Mouse (Mus musculus) ES-Bruce4 (cell line): ENCODE data around the gene Olfr52. TPM values are rescaled to one million over a fixed set of nuclear protein-coding genes. Genes with fewer than 3 reads are reported as not detected.
"Not testable (repeated sequence)": the region's sequence is repeated elsewhere in the genome, so short reads cannot be mapped to it uniquely, and the experiment has no call there.

Source experiments
- H3K27ac ChIP-seq: 2 replicates; pipeline ENCODE4 v1.5.1; 2012; ENCODE audit warnings: low read length, inconsistent platforms; ENCODE audit not compliant: insufficient read depth
- H3K27me3 ChIP-seq: 2 replicates; pipeline ENCODE4 v1.6.1; 2012; ENCODE audit warnings: mild to moderate bottlenecking, low read length, inconsistent platforms; ENCODE audit not compliant: control insufficient read depth, poor library complexity, insufficient read depth, severe bottlenecking
- H3K36me3 ChIP-seq: 2 replicates; pipeline ENCODE4 v1.6.1; 2012; ENCODE audit warnings: inconsistent platforms, mild to moderate bottlenecking, low read length, moderate library complexity; ENCODE audit not compliant: control insufficient read depth, poor library complexity, insufficient read depth, severe bottlenecking
- H3K4me1 ChIP-seq: one replicate; pipeline ENCODE4 v1.8.1; 2011; ENCODE audit warnings: low read length; ENCODE audit not compliant: control insufficient read depth, insufficient read depth
- H3K4me3 ChIP-seq: 2 replicates; pipeline ENCODE4 v1.5.1; 2011; ENCODE audit warnings: low read depth, mild to moderate bottlenecking, low read length
- H3K9ac ChIP-seq: 2 replicates; pipeline ENCODE4 v1.6.1; 2012; ENCODE audit warnings: low read depth, mild to moderate bottlenecking, inconsistent platforms; ENCODE audit not compliant: poor library complexity, severe bottlenecking
- H3K9me3 ChIP-seq: replicated peaks from 2 replicates; pipeline ENCODE4 v1.6.1; 2012; ENCODE audit warnings: mild to moderate bottlenecking, low read length, inconsistent platforms; ENCODE audit not compliant: control insufficient read depth, poor library complexity, insufficient read depth, severe bottlenecking
- CTCF ChIP-seq: IDR thresholded peaks from one replicate; pipeline ENCODE4 v1.8.1; 2011; ENCODE audit warnings: low read depth, low read length
- EP300 ChIP-seq: IDR thresholded peaks from 2 replicates; pipeline ENCODE4 v1.6.1; 2011; ENCODE audit warnings: low read depth, low read length; ENCODE audit not compliant: insufficient read depth
- POLR2A ChIP-seq: IDR thresholded peaks from one replicate; pipeline ENCODE4 v1.8.1; 2011; ENCODE audit warnings: low read length; ENCODE audit not compliant: insufficient read depth
- polyA plus RNA-seq: library from polyadenylated mRNA; stranded (reverse); fragments of >200 nt; gene quantifications from 2 replicates; pipeline ENCODE4 v1.2.4, GENCODE M21; 2011; ENCODE audit warnings: low read depth; ENCODE audit not compliant: missing spikeins, insufficient read depth, insufficient read length

Olfr52 gene
- polyA plus RNA-seq, 1 experiment = not detected

- H3K9me3 ChIP-seq = no peaks in the 10 kb centered on the region
- no peak within 1 kb of the TSS for H3K4me3 ChIP-seq
- no peaks in the 10 kb centered on the region for H3K4me1 ChIP-seq
- no peak within 1 kb of the TSS for H3K27ac ChIP-seq
- TF ChIP-seq POLR2A = no peak
- no peak for TF ChIP-seq CTCF
- TF ChIP-seq EP300 = no peak
- H3K9ac ChIP-seq = no peak within 1 kb of the TSS
- no peaks in the 10 kb centered on the region for H3K27me3 ChIP-seq
- no peaks in the 10 kb centered on the region for H3K36me3 ChIP-seq
Observed at GRCm38 (mm10) chr2:86177720-86178119, 7.8 kb downstream of the Olfr52 start, which contains the start of gene Olfr1044. TSS of gene Olfr1044 (minus strand) at chr2:86177820.

GRCm38 (mm10) chr2:86175422-86175821 lies 10.1 kb downstream of the Olfr52 start:
- not testable (repeated sequence) for H3K36me3 ChIP-seq, H3K4me3 ChIP-seq, H3K9ac ChIP-seq, H3K27ac ChIP-seq, H3K9me3 ChIP-seq, H3K4me1 ChIP-seq, H3K27me3 ChIP-seq

- no peak within 1 kb of the TSS for H3K9ac ChIP-seq
- TF ChIP-seq POLR2A (no peak), EP300 (no peak)
Observed at GRCm38 (mm10) chr2:86167422-86167821, 18.1 kb downstream of the Olfr52 start, which contains the start of gene Olfr1043. TSS of gene Olfr1043 (minus strand) at chr2:86167522.

GRCm38 (mm10) chr2:86161738-86162137 lies 23.7 kb downstream of the Olfr52 start, which contains the start of gene Olfr1042:
TSS of gene Olfr1042 (minus strand) at chr2:86161838.
- Histone ChIP-seq H3K4me3 (no peak within 1 kb of the TSS), H3K36me3 (no peaks in the 10 kb centered on the region), H3K27ac (no peak within 1 kb of the TSS), H3K9ac (no peak within 1 kb of the TSS), H3K27me3 (no peaks in the 10 kb centered on the region), H3K9me3 (no peaks in the 10 kb centered on the region), H3K4me1 (no peaks in the 10 kb centered on the region)
- TF ChIP-seq CTCF = no peak
- TF ChIP-seq POLR2A = no peak
- no peak for TF ChIP-seq EP300

More at GRCm38 (mm10) chr2:86167422-86167821, 18.1 kb downstream of the Olfr52 start, which contains the start of gene Olfr1043:
- H3K36me3 ChIP-seq = no peaks in the 10 kb centered on the region
- no peak within 1 kb of the TSS for H3K4me3 ChIP-seq
- no peaks in the 10 kb centered on the region for H3K9me3 ChIP-seq
- H3K27me3 ChIP-seq = no peaks in the 10 kb centered on the region
- H3K4me1 ChIP-seq = no peaks in the 10 kb centered on the region
- no peak within 1 kb of the TSS for H3K27ac ChIP-seq

GRCm38 (mm10) chr2:86146632-86147031 lies 38.9 kb downstream of the Olfr52 start, which contains the start of gene Olfr1040:
TSS of gene Olfr1040 (minus strand) at chr2:86146732.
- TF ChIP-seq CTCF = no peak
- TF ChIP-seq POLR2A = no peak
- no peak for TF ChIP-seq EP300

GRCm38 (mm10) chr2:86135828-86136227 lies 49.7 kb downstream of the Olfr52 start, which contains the start of gene Olfr1039:
TSS of gene Olfr1039 (minus strand) at chr2:86135928.
- TF ChIP-seq POLR2A (no peak), EP300 (no peak), CTCF (no peak)
- H3K9ac ChIP-seq = no peak within 1 kb of the TSS
- no peak within 1 kb of the TSS for H3K27ac ChIP-seq
- no peaks in the 10 kb centered on the region for H3K9me3 ChIP-seq
- H3K36me3 ChIP-seq = no peaks in the 10 kb centered on the region
- no peaks in the 10 kb centered on the region for H3K27me3 ChIP-seq
- H3K4me3 ChIP-seq = no peak within 1 kb of the TSS
- H3K4me1 ChIP-seq = no peaks in the 10 kb centered on the region

More at GRCm38 (mm10) chr2:86146632-86147031, 38.9 kb downstream of the Olfr52 start, which contains the start of gene Olfr1040:
- H3K27me3 ChIP-seq = no peaks in the 10 kb centered on the region
- H3K4me3 ChIP-seq = no peak within 1 kb of the TSS
- no peaks in the 10 kb centered on the region for H3K36me3 ChIP-seq
- no peaks in the 10 kb centered on the region for H3K4me1 ChIP-seq
- H3K27ac ChIP-seq = no peak within 1 kb of the TSS
- no peak within 1 kb of the TSS for H3K9ac ChIP-seq
- no peaks in the 10 kb centered on the region for H3K9me3 ChIP-seq

Other genes starting within 250 kb of the Olfr52 start
- gene Olfr1028, start 235.2 kb downstream of the Olfr52 start, polyA plus RNA-seq = not detected in 2 replicates
- gene Olfr1029, start 211.8 kb downstream of the Olfr52 start, polyA plus RNA-seq = not detected in 2 replicates
- not detected in 2 replicates for gene Olfr1030, start 206.4 kb downstream of the Olfr52 start, polyA plus RNA-seq
- gene Olfr1031, start 195.4 kb downstream of the Olfr52 start, polyA plus RNA-seq = not detected in 2 replicates
- not detected in 2 replicates for gene Olfr1032, start 180.1 kb downstream of the Olfr52 start, polyA plus RNA-seq
- not detected in 2 replicates for gene Olfr1033, start 165.1 kb downstream of the Olfr52 start, polyA plus RNA-seq
- not detected in 2 replicates for gene Olfr1034, start 139.8 kb downstream of the Olfr52 start, polyA plus RNA-seq
- not detected in 2 replicates for gene Olfr1036, start 111.7 kb downstream of the Olfr52 start, polyA plus RNA-seq
- not detected in 2 replicates for gene Olfr1037, start 98.3 kb downstream of the Olfr52 start, polyA plus RNA-seq
- not detected in 2 replicates for gene Olfr1039, start 49.8 kb downstream of the Olfr52 start, polyA plus RNA-seq
- not detected in 2 replicates for gene Olfr1040, start 39.0 kb downstream of the Olfr52 start, polyA plus RNA-seq
- gene Olfr1042, start 23.8 kb downstream of the Olfr52 start, polyA plus RNA-seq = not detected in 2 replicates
- not detected in 2 replicates for gene Olfr1043, start 18.2 kb downstream of the Olfr52 start, polyA plus RNA-seq
- not detected in 2 replicates for gene Olfr1044, start 7.9 kb downstream of the Olfr52 start, polyA plus RNA-seq
- gene Olfr1045, start 17.3 kb upstream of the Olfr52 start, polyA plus RNA-seq = not detected in 2 replicates
- gene Olfr1046, start 33.6 kb upstream of the Olfr52 start, polyA plus RNA-seq = not detected in 2 replicates
- gene Olfr1047, start 45.7 kb upstream of the Olfr52 start, polyA plus RNA-seq = not detected in 2 replicates
- gene Olfr1048, start 54.6 kb upstream of the Olfr52 start, polyA plus RNA-seq = not detected in 2 replicates
- gene Olfr1049, start 72.6 kb upstream of the Olfr52 start, polyA plus RNA-seq = not detected in 2 replicates
- gene Olfr1051, start 93.4 kb upstream of the Olfr52 start, polyA plus RNA-seq = not detected in 2 replicates
- not detected in 2 replicates for gene Olfr1052, start 106.8 kb upstream of the Olfr52 start, polyA plus RNA-seq
- not detected in 2 replicates for gene Olfr1053, start 129.6 kb upstream of the Olfr52 start, polyA plus RNA-seq
- gene Olfr1054, start 149.8 kb upstream of the Olfr52 start, polyA plus RNA-seq = not detected in 2 replicates
- gene Olfr1055, start 164.6 kb upstream of the Olfr52 start, polyA plus RNA-seq = not detected in 2 replicates
- not detected in 2 replicates for gene Olfr1056, start 176.8 kb upstream of the Olfr52 start, polyA plus RNA-seq
- gene Olfr1057, start 192.7 kb upstream of the Olfr52 start, polyA plus RNA-seq = not detected in 2 replicates
- gene Olfr1058, start 202.9 kb upstream of the Olfr52 start, polyA plus RNA-seq = not detected in 2 replicates
- not detected in 2 replicates for gene Olfr1061, start 228.4 kb upstream of the Olfr52 start, polyA plus RNA-seq
- gene Olfr1062, start 241.1 kb upstream of the Olfr52 start, polyA plus RNA-seq = not detected in 2 replicates